Mouse (Mus musculus): ENCODE data around the gene Cux1. TPM values are rescaled to one million over a fixed set of nuclear protein-coding genes. Genes with fewer than 3 reads are reported as not detected.

The Cux1 gene
- polyA plus RNA-seq, 1 experiment from 2014 or later = 106 TPM

DNA sequence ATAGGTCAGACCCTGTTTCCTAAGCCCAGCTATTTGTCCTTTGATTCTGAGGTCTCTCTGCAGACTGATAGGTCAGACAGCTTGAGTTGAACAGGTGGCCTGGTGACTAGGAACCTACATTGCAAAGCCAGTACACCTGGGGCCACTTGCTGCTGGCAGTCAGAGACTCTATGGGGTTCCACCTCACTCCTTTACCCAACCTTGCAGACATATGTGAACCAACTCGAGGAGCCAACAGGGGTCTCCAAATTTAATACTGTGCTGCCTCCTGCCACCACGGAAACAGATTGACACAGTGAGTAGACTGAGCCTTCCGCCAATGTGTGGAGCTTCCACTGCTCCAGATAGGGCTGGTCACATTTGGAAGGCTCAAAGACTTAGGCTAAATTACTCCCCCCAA is 78.6 kb downstream of the Cux1 start:
- no peaks in the 10 kb centered on the region for H3K27me3 ChIP-seq
- WGBS = 80% methylated on average over 3 of the region's 3 CpGs
- no peak overlapping the region for H3K4me2 ChIP-seq
- no peak overlapping the region for H3K27ac ChIP-seq
- no peak overlapping the region for H3K4me3 ChIP-seq
- peaks cover 15% of the 10 kb centered on the region for H3K36me3 ChIP-seq
- ATAC-seq (ENCODE audit: low FRiP score) = no peak
- no peak overlapping the region for H3K9ac ChIP-seq
- peaks cover 19% of the 10 kb centered on the region for H3K4me1 ChIP-seq (replicated peaks)
- H3K9me3 ChIP-seq = no peaks in the 10 kb centered on the region

DNA sequence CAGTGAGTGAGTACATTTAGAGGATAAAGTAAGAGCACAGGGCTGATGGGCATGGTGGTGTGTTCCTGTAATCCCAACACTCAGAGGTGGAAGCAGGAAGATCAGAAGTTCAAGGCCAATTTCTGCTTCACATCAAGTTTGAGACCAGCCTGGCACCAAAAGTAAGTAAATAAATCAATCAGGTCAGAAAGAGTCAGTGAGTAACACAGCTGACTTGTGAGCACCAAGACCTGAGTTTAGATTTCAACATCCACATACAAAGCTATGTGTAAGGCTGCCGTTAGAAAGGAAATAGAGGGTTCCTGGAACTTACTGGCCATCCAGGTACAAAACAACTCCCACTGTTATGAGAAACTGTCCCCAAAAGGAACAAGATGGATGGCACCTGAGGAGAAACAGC is 79.1 kb downstream of the Cux1 start:
- Histone ChIP-seq H3K4me2 (no peak overlapping the region), H3K4me1 (replicated peaks) (peaks cover 19% of the 10 kb centered on the region), H3K9me3 (no peaks in the 10 kb centered on the region), H3K4me3 (no peak overlapping the region), H3K36me3 (peaks cover 18% of the 10 kb centered on the region), H3K27me3 (no peaks in the 10 kb centered on the region), H3K27ac (no peak overlapping the region), H3K9ac (no peak overlapping the region)
- no peak for ATAC-seq (ENCODE audit: low FRiP score)
- WGBS = 80% methylated on average over 1 of the region's 1 CpGs

GRCm38 (mm10) chr5:136487397-136488093 is 79.7 kb downstream of the Cux1 start:
- no peaks in the 10 kb centered on the region for H3K9me3 ChIP-seq
- H3K9ac ChIP-seq = no peak overlapping the region
- no peak overlapping the region for H3K4me3 ChIP-seq
- peaks cover 19% of the 10 kb centered on the region for H3K4me1 ChIP-seq (replicated peaks)
- ATAC-seq (ENCODE audit: low FRiP score) = no peak
- no peaks in the 10 kb centered on the region for H3K27me3 ChIP-seq
- 84% methylated on average over 11 of the region's 11 CpGs for WGBS
- H3K27ac ChIP-seq = no peak overlapping the region
- H3K36me3 ChIP-seq = peaks cover 22% of the 10 kb centered on the region
- no peak overlapping the region for H3K4me2 ChIP-seq

DNA sequence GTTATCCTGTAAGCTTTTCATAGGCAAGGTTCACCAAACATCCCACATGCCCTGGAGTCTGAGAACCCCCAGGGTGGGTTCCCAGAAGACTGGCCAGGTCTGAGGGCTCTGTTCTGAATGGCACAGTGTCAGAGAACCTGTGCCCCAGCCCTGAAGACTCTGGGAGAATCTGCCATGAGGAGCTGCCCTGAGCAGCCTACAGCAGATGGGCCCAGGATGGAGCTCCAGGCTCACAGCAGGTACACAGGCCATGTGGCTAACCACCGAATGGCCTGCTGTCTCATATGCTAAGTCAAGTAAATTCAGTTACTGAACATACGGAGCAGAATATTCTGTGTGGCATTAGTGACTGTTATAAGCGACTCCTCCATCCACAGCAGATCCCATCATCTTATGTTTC is 80.9 kb downstream of the Cux1 start:
- ATAC-seq (ENCODE audit: low FRiP score) = no peak
- 83% methylated on average over 3 of the region's 3 CpGs for WGBS
- H3K9ac ChIP-seq = no peak overlapping the region
- H3K27ac ChIP-seq = no peak overlapping the region
- no peak overlapping the region for H3K4me2 ChIP-seq
- no peak overlapping the region for H3K4me3 ChIP-seq
- H3K9me3 ChIP-seq = no peaks in the 10 kb centered on the region
- H3K27me3 ChIP-seq = no peaks in the 10 kb centered on the region
- H3K4me1 ChIP-seq (replicated peaks) = peaks cover 14% of the 10 kb centered on the region
- peaks cover 25% of the 10 kb centered on the region for H3K36me3 ChIP-seq

- no peak overlapping the region for H3K4me2 ChIP-seq
- no peaks in the 10 kb centered on the region for H3K9me3 ChIP-seq
- WGBS = 92% methylated on average over 6 of the region's 6 CpGs
- no peak for ATAC-seq (ENCODE audit: low FRiP score)
- peaks cover 14% of the 10 kb centered on the region for H3K4me1 ChIP-seq (replicated peaks)
- no peak overlapping the region for H3K4me3 ChIP-seq
- H3K36me3 ChIP-seq = peaks cover 28% of the 10 kb centered on the region
- H3K27ac ChIP-seq = no peak overlapping the region
- H3K9ac ChIP-seq = no peak overlapping the region
- no peaks in the 10 kb centered on the region for H3K27me3 ChIP-seq
Measured at GRCm38 (mm10) chr5:136485397-136485796, 81.9 kb downstream of the Cux1 start.

DNA sequence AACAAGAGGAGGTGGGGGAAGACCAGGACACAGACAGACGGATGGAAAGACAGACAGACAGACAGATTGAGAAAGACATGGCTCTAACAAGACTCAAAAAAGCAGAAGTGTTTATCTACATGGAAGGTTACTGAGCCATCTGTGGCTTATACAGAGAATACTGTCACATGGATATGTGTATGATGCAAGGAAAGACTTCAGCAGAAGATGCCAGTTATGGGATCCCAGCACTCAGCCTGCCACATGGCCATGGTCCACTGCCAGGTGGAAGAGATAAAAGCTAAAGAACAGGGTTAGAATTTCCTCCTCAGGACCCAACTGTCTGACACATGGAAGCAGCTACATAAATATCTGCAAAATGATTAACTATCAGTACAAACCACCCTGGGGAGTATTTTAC is 84.9 kb downstream of the Cux1 start:
- Histone ChIP-seq H3K4me3 (no peak overlapping the region), H3K36me3 (peaks cover 28% of the 10 kb centered on the region)

GRCm38 (mm10) chr5:136480541-136480940 is 86.7 kb downstream of the Cux1 start:
- ATAC-seq (ENCODE audit: low FRiP score) = no peak
- 92% methylated on average over 7 of the region's 7 CpGs for WGBS

More for the DNA sequence above, 84.9 kb downstream of the Cux1 start:
- WGBS = 93% methylated on average over 1 of the region's 1 CpGs
- Histone ChIP-seq H3K4me1 (replicated peaks) (peaks cover 4% of the 10 kb centered on the region), H3K4me2 (no peak overlapping the region), H3K27me3 (no peaks in the 10 kb centered on the region), H3K9me3 (no peaks in the 10 kb centered on the region), H3K27ac (no peak overlapping the region), H3K9ac (no peak overlapping the region)
- ATAC-seq (ENCODE audit: low FRiP score) = no peak

DNA sequence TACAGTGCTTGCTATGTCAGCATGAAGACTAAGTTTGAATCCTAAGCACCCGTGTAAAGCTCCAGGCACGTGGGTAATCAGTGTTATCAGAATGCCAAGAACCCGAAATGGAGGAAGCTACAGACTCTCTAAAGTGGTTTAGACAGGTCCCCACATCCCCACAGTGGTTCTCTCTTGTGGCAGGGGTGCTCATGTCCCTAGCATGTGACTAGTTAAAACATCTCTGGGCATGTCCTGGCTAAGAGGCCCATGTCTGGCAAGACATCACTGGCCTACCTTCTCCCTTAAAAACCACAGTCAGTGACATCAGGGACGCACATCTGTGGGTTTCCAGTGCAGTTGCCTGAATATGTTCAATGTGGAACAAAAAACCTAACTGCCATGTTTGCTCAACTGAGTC is 87.5 kb downstream of the Cux1 start:
- Histone ChIP-seq H3K36me3 (peaks cover 20% of the 10 kb centered on the region), H3K4me1 (replicated peaks) (peaks cover 15% of the 10 kb centered on the region), H3K4me3 (no peak overlapping the region), H3K9ac (no peak overlapping the region), H3K27ac (no peak overlapping the region), H3K9me3 (no peaks in the 10 kb centered on the region), H3K27me3 (no peaks in the 10 kb centered on the region), H3K4me2 (no peak overlapping the region)
- 93% methylated on average over 4 of the region's 4 CpGs for WGBS
- no peak for ATAC-seq (ENCODE audit: low FRiP score)

More at GRCm38 (mm10) chr5:136480541-136480940, 86.7 kb downstream of the Cux1 start:
- H3K9ac ChIP-seq = no peak overlapping the region
- H3K4me1 ChIP-seq (replicated peaks) = peaks cover 15% of the 10 kb centered on the region
- H3K36me3 ChIP-seq = peaks cover 26% of the 10 kb centered on the region
- H3K27ac ChIP-seq = no peak overlapping the region
- no peak overlapping the region for H3K4me2 ChIP-seq
- H3K4me3 ChIP-seq = no peak overlapping the region
- no peaks in the 10 kb centered on the region for H3K9me3 ChIP-seq
- H3K27me3 ChIP-seq = no peaks in the 10 kb centered on the region

DNA sequence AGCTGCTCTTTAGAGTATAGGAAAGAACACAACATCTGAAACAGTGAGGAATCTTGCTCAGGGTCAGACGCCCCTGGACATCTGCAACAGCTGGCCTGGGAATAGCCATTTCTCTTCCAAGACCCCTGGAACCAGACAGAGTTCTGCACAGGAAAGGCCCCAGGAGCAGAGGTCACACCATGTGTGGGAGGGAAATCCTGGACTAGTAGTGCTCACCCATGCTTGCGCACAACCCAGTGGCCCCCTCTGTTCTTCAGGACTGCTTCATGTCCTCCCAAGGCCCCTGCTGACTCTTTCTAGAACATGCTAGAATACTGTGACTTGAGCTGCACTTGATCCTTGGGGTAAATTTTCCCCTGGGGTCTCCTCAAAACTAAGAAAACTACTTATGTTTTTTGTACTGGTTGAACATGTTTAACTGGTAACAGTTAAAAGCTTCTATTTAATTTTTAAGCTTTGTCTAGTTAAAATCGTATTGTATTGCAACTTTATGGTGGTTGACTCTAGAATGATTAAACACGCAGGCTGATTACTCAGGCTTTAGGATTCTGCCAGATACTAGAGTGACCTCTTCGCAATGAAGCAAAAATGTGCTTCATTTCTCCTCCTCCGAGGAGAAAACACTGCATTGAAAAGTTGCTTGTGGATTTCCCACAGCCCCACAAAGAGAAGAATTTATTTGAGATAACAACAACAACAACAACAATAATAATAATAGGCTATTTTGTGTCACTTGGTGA is 88.1 kb downstream of the Cux1 start:
- Histone ChIP-seq H3K27me3 (no peaks in the 10 kb centered on the region), H3K4me1 (replicated peaks) (peaks cover 19% of the 10 kb centered on the region), H3K36me3 (peaks cover 14% of the 10 kb centered on the region), H3K9me3 (no peaks in the 10 kb centered on the region), H3K4me2 (no peak overlapping the region), H3K9ac (no peak overlapping the region), H3K27ac (no peak overlapping the region), H3K4me3 (no peak overlapping the region)
- WGBS = 93% methylated on average over 6 of the region's 6 CpGs
- ATAC-seq (ENCODE audit: low FRiP score) = no peak

- Histone ChIP-seq H3K27ac (no peak overlapping the region), H3K4me3 (no peak overlapping the region), H3K27me3 (no peaks in the 10 kb centered on the region), H3K9me3 (no peaks in the 10 kb centered on the region), H3K4me2 (no peak overlapping the region), H3K36me3 (0 out of 2 replicates have a peak, but pooled peaks cover 3% of the 10 kb centered on the region), H3K4me1 (replicated peaks) (peaks cover 35% of the 10 kb centered on the region), H3K9ac (no peak overlapping the region)
- ATAC-seq (ENCODE audit: low FRiP score) = no peak
- WGBS = 87% methylated on average over 3 of the region's 3 CpGs
Measured at GRCm38 (mm10) chr5:136476272-136476671, 91.0 kb downstream of the Cux1 start.

DNA sequence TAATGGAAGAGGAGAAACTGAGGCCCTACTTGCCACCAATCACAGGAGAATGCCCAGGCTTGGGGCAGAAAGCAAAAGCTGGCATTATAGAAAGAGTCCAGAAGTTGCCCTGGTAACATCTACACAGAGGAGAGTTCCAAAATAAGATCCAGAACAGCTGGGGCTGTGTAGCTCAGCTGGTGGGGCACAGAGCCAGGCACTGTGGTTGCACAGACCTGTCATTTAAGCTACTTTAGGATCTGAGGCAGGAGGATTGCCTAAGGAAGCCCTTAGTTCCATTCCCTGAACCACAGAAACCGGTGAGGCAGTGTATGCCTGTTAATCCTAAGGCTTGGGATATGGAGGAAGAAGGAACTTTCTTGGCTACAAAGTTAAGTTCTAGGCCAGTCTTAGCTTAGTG is 92.1 kb downstream of the Cux1 start:
- ATAC-seq (ENCODE audit: low FRiP score) = no peak

DNA sequence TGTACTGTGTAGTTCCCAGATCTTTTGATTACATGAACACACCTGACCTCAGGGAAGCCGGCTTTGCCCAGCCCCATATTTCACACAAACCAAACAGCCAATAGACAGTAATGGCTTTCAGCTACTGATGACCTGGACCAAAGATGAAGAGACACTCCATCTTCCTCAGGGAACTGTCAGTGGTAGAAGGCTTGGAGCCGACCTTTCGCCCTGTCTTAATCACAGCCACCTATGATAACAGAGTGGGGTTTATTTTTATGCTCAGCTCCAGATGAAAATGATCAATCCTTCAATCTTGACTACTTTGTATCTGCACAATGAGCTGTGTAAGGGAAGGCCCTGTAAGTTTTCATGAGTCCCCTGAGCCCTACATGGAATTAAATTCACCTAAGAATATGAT is 93.2 kb downstream of the Cux1 start:
- H3K4me1 ChIP-seq (replicated peaks) = peaks cover 38% of the 10 kb centered on the region

More for the DNA sequence above, 92.1 kb downstream of the Cux1 start:
- peaks cover 35% of the 10 kb centered on the region for H3K4me1 ChIP-seq (replicated peaks)
- no peak overlapping the region for H3K4me3 ChIP-seq
- H3K36me3 ChIP-seq = no peaks in the 10 kb centered on the region
- WGBS = 71% methylated on average over 1 of the region's 1 CpGs
- no peak overlapping the region for H3K4me2 ChIP-seq
- H3K27ac ChIP-seq = no peak overlapping the region
- no peaks in the 10 kb centered on the region for H3K27me3 ChIP-seq
- H3K9me3 ChIP-seq = no peaks in the 10 kb centered on the region
- no peak overlapping the region for H3K9ac ChIP-seq

GRCm38 (mm10) chr5:136473337-136473736 is 94.0 kb downstream of the Cux1 start:
- no peaks in the 10 kb centered on the region for H3K36me3 ChIP-seq
- no peak for ATAC-seq (ENCODE audit: low FRiP score)
- no peaks in the 10 kb centered on the region for H3K9me3 ChIP-seq
- H3K4me1 ChIP-seq (replicated peaks) = peaks cover 45% of the 10 kb centered on the region
- H3K4me2 ChIP-seq = no peak overlapping the region
- H3K27me3 ChIP-seq = no peaks in the 10 kb centered on the region
- WGBS = 58% methylated on average over 6 of the region's 6 CpGs
- H3K27ac ChIP-seq = peak overlapping the region; percentile 13; the same call in 1 of the 2 replicates
- H3K9ac ChIP-seq = no peak overlapping the region
- no peak overlapping the region for H3K4me3 ChIP-seq

More for the DNA sequence above, 93.2 kb downstream of the Cux1 start:
- Histone ChIP-seq H3K4me2 (no peak overlapping the region), H3K4me3 (no peak overlapping the region), H3K27ac (0 out of 2 replicates have a peak overlapping the region, but pooled peaks have one; percentile 40), H3K9ac (no peak overlapping the region), H3K36me3 (no peaks in the 10 kb centered on the region), H3K27me3 (no peaks in the 10 kb centered on the region), H3K9me3 (no peaks in the 10 kb centered on the region)
- no peak for ATAC-seq (ENCODE audit: low FRiP score)
- 66% methylated on average over 3 of the region's 3 CpGs for WGBS

Measured in hindbrain, embryonic 13.5 days (tissue).